Mouse (Mus musculus): ENCODE data around the gene Timm13. TPM values are rescaled to one million over a fixed set of nuclear protein-coding genes. Genes with fewer than 3 reads are reported as not detected.

Gene Timm13
- total RNA-seq, 2 experiments from 2014 or later = 161 to 172 TPM

- DNase-seq (ENCODE audit: low spot score in 2 of 2) = no peak
These were observed 32.7 kb upstream of the Timm13 start for GRCm38 (mm10) chr10:80933421-80933979.

GRCm38 (mm10) chr10:80932700-80933420 lies 32.1 kb upstream of the Timm13 start:
- no peak for DNase-seq (ENCODE audit: low spot score in 2 of 2)

DNA sequence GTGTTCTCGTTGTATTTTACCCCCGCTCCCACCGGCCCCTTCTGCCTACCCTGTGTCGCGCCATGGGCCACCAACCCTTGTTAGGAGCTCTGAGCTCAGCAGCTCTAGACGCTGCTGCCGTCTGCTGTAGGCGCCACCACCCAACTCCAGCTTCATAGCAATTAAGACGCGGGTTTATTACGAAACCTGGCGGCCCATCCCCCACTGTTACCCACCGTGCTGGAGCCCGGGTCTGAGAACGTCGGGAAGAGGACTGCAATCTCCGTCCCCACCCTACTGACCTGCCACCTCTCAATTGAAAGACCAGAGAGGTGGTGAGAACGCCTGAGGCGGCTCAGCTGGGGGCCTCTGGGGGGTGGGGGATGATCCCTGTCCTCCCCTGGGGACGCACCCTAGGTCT lies 31.4 kb upstream of the Timm13 start:
- no peak for DNase-seq (ENCODE audit: low spot score in 2 of 2)

GRCm38 (mm10) chr10:80931695-80932094 lies 30.9 kb upstream of the Timm13 start:
- no peak for DNase-seq (ENCODE audit: low spot score in 2 of 2)

DNA sequence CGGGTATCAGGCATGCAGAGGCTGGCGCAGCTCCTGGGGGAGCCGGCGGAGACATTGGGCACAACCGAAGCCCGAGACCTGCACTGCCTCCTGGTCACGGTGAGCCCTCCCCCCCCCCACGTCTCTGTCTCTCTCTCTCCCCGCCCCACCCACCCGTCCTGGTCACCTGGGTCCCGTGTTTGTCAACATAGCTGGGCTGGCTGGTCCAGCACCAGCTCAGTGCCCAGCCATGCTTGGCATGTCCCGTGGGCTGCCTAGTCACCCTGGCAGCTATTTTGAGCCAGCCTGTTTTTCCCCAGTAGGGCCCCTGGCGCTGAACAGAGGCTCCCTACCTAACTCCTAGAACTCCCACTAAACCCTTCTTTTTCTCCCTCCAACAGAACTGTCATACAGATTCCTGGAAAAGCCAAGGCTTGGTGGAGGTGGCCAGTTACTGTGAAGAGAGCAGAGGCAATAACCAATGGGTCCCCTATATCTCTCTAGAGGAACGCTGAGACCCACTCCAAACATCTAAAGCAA lies 30.4 kb upstream of the Timm13 start:
- DNase-seq (ENCODE audit: low spot score in 2 of 2) = no peak

DNA sequence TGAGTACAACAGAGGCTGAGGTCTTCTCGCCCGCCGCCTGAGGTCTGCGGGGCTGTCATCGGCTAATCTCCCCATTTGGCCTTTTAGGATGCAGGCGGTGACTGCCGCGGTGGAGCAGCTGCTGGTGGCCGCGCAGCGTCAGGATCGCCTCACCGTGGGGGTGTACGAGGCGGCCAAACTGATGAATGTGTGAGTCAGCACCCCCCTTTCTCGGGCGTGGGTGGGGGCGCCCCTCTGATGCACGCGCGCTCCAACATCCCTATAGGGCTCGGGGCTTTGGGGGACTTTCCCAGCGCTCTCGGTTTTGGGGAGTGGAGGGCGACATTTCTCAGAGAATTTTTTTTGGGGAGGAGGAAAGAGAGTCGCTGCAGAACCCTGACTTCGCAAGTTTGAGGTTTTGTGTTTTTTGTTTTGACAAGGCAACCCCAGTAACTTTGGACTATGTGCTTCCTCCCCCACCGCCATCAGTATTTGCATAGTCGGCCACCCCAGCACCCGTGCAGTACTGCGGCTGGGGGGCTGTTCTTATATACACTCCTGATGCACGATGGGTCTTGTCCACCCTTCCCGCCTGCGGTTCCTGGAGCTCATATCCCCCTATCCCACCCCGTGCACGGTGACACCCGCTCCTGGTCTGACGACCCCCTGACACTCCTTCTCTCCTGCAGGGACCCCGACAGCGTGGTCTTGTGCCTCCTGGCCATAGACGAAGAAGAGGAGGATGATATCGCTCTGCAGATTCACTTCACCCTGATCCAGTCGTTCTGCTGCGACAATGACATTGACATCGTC lies 29.8 kb upstream of the Timm13 start:
- DNase-seq (ENCODE audit: low spot score in 2 of 2) = no peak

DNA sequence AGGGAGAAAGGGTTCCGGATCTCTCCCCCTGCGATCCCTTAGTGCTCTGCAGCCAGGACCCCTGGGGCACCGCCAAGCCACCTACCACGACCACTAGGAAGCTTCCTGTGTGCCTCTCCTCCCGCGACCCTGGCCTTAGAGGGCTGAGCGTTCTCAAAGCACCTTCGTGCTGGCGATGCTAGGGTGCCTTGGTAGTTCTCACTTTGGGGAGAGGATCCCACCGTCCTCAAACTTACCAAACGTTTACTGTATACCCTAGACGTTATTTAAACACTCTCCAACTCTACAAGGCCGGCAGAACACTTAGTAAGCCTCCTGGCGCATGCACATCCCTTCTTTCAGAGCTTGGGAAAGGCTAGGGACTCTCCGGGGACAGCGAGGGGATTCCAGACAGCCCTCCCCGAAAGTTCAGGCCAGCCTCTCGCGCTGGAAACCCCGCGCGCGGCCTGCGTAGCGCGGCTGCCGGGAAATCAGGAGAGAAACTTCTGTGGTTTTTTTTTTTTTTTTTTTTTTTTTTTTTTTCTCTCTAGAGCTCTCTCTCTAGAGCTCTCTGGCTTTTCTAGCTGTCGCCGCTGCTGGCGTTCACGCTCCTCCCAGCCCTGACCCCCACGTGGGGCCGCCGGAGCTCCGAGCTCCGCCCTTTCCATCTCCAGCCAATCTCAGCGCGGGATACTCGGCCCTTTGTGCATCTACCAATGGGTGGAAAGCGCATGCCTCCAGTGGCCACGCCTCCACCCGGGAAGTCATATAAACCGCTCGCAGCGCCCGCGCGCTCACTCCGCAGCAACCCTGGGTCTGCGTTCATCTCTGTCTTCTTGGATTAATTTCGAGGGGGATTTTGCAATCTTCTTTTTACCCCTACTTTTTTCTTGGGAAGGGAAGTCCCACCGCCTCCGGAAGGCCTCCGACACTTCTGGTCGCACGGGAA lies 28.8 kb upstream of the Timm13 start, which contains the start of gene Gadd45b:
Gene Gadd45b (plus strand): TSS at position 775 of the 928 bp plus-strand sequence.
- DNase-seq (ENCODE audit: low spot score in 2 of 2) = peak; percentile 97 to 99

GRCm38 (mm10) chr10:80928586-80929298 lies 28.0 kb upstream of the Timm13 start:
- peak; percentile 92 to 95 for DNase-seq (ENCODE audit: low spot score in 2 of 2)

GRCm38 (mm10) chr10:80925472-80925871 lies 24.7 kb upstream of the Timm13 start:
- no peak for DNase-seq (ENCODE audit: low spot score in 2 of 2)

GRCm38 (mm10) chr10:80921923-80922322 lies 21.2 kb upstream of the Timm13 start:
- DNase-seq (ENCODE audit: low spot score in 2 of 2) = no peak

- DNase-seq (ENCODE audit: low spot score in 2 of 2) = peak; percentile 78 to 84
These were observed 17.1 kb upstream of the Timm13 start, which contains the start of gene Lmnb2 for GRCm38 (mm10) chr10:80917779-80918434. Gene Lmnb2 (minus strand): TSS chr10:80918245.

DNA sequence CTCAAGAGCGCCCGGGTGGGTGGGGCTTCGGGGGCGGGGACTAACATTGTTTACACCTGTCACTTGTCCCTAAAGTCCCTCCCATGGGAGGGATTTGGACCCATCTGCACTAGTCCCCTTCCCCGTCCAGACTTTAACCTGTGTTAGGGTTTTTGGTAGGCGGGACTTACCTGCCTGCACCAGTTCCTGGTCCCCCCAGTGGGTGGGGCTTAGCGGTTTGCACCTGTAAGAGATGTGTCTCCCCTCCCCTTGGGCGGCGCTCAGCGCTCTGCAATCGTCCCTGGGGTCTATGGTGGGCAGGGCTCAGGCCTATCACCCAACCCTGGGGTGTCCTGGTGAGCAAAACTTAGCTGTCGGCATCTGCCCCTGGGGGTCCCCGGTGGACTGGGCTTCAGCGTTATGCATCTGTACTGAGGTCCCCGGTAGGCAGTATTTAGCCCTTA lies 16.6 kb upstream of the Timm13 start:
- no peak for DNase-seq (ENCODE audit: low spot score in 2 of 2)

DNA sequence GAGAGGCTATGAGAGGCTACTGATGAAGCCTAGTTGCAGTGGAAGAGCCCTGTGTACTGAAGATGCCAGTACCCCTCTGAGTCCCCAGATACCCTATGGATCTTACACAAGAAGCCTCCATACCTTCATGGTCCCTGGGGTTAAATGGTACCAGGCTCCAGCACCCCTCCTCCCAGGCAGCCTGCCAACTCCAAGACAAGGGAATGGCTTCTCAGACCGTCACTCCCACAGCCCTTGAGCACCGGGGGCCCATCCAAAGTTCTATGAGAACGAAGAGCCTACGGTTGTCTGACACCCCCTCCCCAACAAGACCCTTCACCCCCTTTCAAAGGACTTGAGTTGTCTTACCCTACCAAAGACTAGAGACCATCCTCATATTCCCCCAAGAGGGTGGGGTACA lies 15.0 kb upstream of the Timm13 start:
- no peak for DNase-seq (ENCODE audit: low spot score in 2 of 2)

GRCm38 (mm10) chr10:80915260-80915659 lies 14.5 kb upstream of the Timm13 start:
- no peak for DNase-seq (ENCODE audit: low spot score in 2 of 2)

GRCm38 (mm10) chr10:80914253-80914656 lies 13.5 kb upstream of the Timm13 start:
- DNase-seq (ENCODE audit: low spot score in 2 of 2) = no peak

DNA sequence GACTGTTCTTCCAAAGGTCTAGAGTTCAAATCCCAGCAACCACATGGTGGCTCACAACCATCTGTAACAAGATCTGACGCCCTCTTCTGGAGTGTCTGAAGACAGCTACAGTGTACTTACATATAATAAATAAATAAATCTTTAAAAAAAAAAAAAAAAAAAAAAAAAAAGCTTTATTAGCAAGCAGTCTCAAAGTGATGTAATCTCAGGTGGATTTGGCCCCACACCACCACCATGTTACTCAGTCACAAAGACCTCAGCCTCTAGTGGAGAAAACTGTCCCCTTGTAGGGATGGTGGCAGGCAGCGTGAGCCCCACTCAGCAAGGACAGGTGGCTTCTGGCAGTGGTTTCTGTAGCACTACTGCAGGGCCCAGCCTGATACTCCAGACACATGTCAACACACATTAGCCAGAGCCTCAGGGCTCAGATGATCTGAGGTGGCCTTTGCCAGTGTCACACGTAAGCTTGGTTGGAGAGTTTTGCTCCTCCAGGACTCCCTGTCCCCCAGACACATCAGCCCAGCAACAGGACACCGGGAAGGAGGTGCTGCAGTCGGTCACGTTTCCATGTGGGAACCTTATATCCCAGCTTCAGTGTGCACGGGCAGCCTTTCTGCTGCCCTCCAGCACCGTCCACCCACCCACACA lies 12.7 kb upstream of the Timm13 start:
- DNase-seq (ENCODE audit: low spot score in 2 of 2) = no peak

DNA sequence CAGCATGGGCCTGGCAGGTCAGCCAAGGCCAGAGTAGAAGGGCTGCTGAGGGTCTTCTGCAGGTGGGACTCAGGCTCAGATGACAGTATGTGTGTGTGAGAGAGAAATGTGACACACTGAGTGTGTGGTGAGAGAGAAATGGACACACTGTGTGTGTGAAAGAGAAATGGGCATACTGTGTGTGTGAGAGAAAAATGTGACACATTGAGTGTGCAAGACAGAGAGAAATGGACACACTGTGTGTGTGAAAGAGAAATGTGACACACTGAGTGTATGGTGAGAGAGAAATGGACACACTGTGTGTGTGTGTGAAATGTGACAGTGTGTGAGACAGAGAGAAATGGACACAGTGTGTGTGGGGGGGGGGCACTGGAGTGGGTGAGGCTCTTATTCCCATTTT lies 11.1 kb upstream of the Timm13 start:
- no peak for DNase-seq (ENCODE audit: low spot score in 2 of 2)

DNA sequence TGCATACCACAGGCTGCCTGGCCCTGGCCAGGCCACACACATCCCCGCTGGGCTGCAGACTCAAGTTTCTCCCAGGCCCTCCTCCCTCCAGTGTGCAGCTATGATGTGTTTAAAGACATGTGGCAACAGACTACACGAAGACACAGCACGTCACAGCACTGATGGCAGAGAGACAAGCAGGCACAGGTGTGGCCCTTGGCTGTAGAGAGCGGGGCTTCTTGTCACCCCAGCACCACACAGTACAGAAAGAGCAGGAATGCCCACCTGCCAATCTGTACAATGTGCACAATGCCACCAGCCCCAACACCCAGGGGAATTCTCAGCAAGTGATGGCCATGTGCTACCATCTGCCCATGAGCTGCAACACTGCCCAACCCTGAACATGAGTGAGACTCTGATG lies 10.6 kb upstream of the Timm13 start:
- no peak for DNase-seq (ENCODE audit: low spot score in 2 of 2)
